Mouse (Mus musculus) bone marrow macrophage, adult 2 months (primary cell): ENCODE measurements around the gene Nbea. TPM values are rescaled to one million over a fixed set of nuclear protein-coding genes. Genes with fewer than 3 reads are reported as not detected.

Experiments used
- H3K27ac ChIP-seq: 2 replicates; pipeline ENCODE4 v1.5.1; 2012; ENCODE audit warnings: low read depth, low read length; ENCODE audit not compliant: insufficient read depth
- H3K4me1 ChIP-seq: 2 replicates; pipeline ENCODE4 v1.6.1; 2012; ENCODE audit warnings: low read length; ENCODE audit not compliant: control insufficient read depth, insufficient read depth
- H3K4me3 ChIP-seq: 2 replicates; pipeline ENCODE4 v1.5.1; 2012; ENCODE audit warnings: mild to moderate bottlenecking, low read length, moderate library complexity; ENCODE audit not compliant: insufficient read depth
- CTCF ChIP-seq: IDR thresholded peaks from 2 replicates; pipeline ENCODE4 v1.5.1; 2012; ENCODE audit warnings: low read depth, mild to moderate bottlenecking, low read length, moderate library complexity
- POLR2A ChIP-seq: IDR thresholded peaks from 2 replicates; pipeline ENCODE4 v1.6.1; 2012; ENCODE audit warnings: mild to moderate bottlenecking, low read depth, low read length, borderline replicate concordance
- polyA plus RNA-seq: library from polyadenylated mRNA; stranded (reverse); fragments of >200 nt; gene quantifications from 2 replicates; pipeline ENCODE4 v1.2.4, GENCODE M21; 2012; ENCODE audit not compliant: missing spikeins, insufficient read depth, insufficient read length

The Nbea gene
- polyA plus RNA-seq, 1 experiment = 0.28 TPM

- H3K4me3 ChIP-seq = no peak overlapping the region
- H3K4me1 ChIP-seq = no peaks in the 10 kb centered on the region
- H3K27ac ChIP-seq = no peak overlapping the region
- TF ChIP-seq POLR2A (no peak), CTCF (no peak)
These were observed 234.4 kb downstream of the Nbea start for GRCm38 (mm10) chr3:55949148-55949547.

- Histone ChIP-seq H3K4me3 (no peak overlapping the region), H3K4me1 (no peaks in the 10 kb centered on the region), H3K27ac (no peak overlapping the region)
- TF ChIP-seq CTCF (no peak), POLR2A (no peak)
These were observed 256.2 kb downstream of the Nbea start for GRCm38 (mm10) chr3:55927343-55927742.

GRCm38 (mm10) chr3:55909290-55909689, 274.2 kb downstream of the Nbea start:
- Histone ChIP-seq H3K27ac (no peak overlapping the region), H3K4me1 (no peaks in the 10 kb centered on the region), H3K4me3 (no peak overlapping the region)
- TF ChIP-seq POLR2A (no peak), CTCF (no peak)

GRCm38 (mm10) chr3:55890574-55890973, 292.9 kb downstream of the Nbea start:
- TF ChIP-seq CTCF = no peak
- no peak for TF ChIP-seq POLR2A
- no peak overlapping the region for H3K4me3 ChIP-seq
- no peaks in the 10 kb centered on the region for H3K4me1 ChIP-seq
- H3K27ac ChIP-seq = no peak overlapping the region

GRCm38 (mm10) chr3:55889227-55889626, 294.3 kb downstream of the Nbea start:
- no peak overlapping the region for H3K27ac ChIP-seq
- no peak for TF ChIP-seq CTCF
- no peak for TF ChIP-seq POLR2A
- H3K4me3 ChIP-seq = no peak overlapping the region
- no peaks in the 10 kb centered on the region for H3K4me1 ChIP-seq

- H3K4me3 ChIP-seq = no peak overlapping the region
- TF ChIP-seq CTCF = no peak
- TF ChIP-seq POLR2A = no peak
- no peak overlapping the region for H3K27ac ChIP-seq
- no peaks in the 10 kb centered on the region for H3K4me1 ChIP-seq
These were observed 295.7 kb downstream of the Nbea start for GRCm38 (mm10) chr3:55887829-55888210.

- TF ChIP-seq POLR2A = no peak
- no peak for TF ChIP-seq CTCF
- Histone ChIP-seq H3K27ac (no peak overlapping the region), H3K4me3 (no peak overlapping the region), H3K4me1 (no peaks in the 10 kb centered on the region)
These were observed 296.2 kb downstream of the Nbea start for GRCm38 (mm10) chr3:55887193-55887828.

GRCm38 (mm10) chr3:55872944-55873924, 310.3 kb downstream of the Nbea start:
- Histone ChIP-seq H3K27ac (no peak overlapping the region), H3K4me3 (no peak overlapping the region), H3K4me1 (no peaks in the 10 kb centered on the region)
- TF ChIP-seq POLR2A (no peak), CTCF (no peak)

- Histone ChIP-seq H3K4me3 (no peak overlapping the region), H3K4me1 (no peaks in the 10 kb centered on the region), H3K27ac (no peak overlapping the region)
- TF ChIP-seq CTCF = no peak
- TF ChIP-seq POLR2A = no peak
These were observed 331.0 kb downstream of the Nbea start for GRCm38 (mm10) chr3:55852488-55852887.

- no peak overlapping the region for H3K4me3 ChIP-seq
- H3K27ac ChIP-seq = no peak overlapping the region
- TF ChIP-seq POLR2A (no peak), CTCF (no peak)
- no peaks in the 10 kb centered on the region; the same call in 1 of the 2 replicates for H3K4me1 ChIP-seq
These were observed 336.4 kb downstream of the Nbea start for GRCm38 (mm10) chr3:55847115-55847514.
